Mouse (Mus musculus) forebrain, embryonic 16.5 days (tissue): Measurements from ENCODE around the gene 4932438H23Rik. TPM values are rescaled to one million over a fixed set of nuclear protein-coding genes. Genes with fewer than 3 reads are reported as not detected.

Source experiments
- ATAC-seq: fragments of 200-750 bp; cut with Nextera tagmentation; 2 replicates; pipeline ENCODE4 v1.8.0; 2017; ENCODE audit warnings: mild to moderate bottlenecking, moderate library complexity
- H3K27ac ChIP-seq: fragments of 300-500 bp; sonication (generic); 2 replicates; pipeline ENCODE4 v1.5.1; 2014; ENCODE audit warnings: low read length, control low read depth
- H3K27me3 ChIP-seq: fragments of 300-500 bp; sonication (generic); replicated peaks from 2 replicates; pipeline ENCODE4 v1.6.1; 2014; ENCODE audit warnings: low read length; ENCODE audit not compliant: control insufficient read depth, insufficient read depth
- H3K36me3 ChIP-seq: fragments of 300-500 bp; sonication (generic); 2 replicates; pipeline ENCODE4 v1.6.1; 2014; ENCODE audit not compliant: control insufficient read depth, insufficient read depth
- H3K4me1 ChIP-seq: fragments of 300-500 bp; sonication (generic); replicated peaks from 2 replicates; pipeline ENCODE4 v1.6.1; 2014; ENCODE audit warnings: low read length; ENCODE audit not compliant: control insufficient read depth, insufficient read depth
- H3K4me2 ChIP-seq: fragments of 300-500 bp; sonication (generic); 2 replicates; pipeline ENCODE4 v1.6.1; 2014; ENCODE audit warnings: mild to moderate bottlenecking, low read length, control low read depth
- H3K4me3 ChIP-seq: fragments of 300-500 bp; sonication (generic); replicated peaks from 2 replicates; pipeline ENCODE4 v1.5.1; 2014; ENCODE audit warnings: mild to moderate bottlenecking, low read length, control low read depth
- H3K9ac ChIP-seq: fragments of 300-500 bp; sonication (generic); replicated peaks from 2 replicates; pipeline ENCODE4 v1.6.1; 2014; ENCODE audit warnings: low read depth, low read length, control low read depth
- H3K9me3 ChIP-seq: fragments of 300-500 bp; sonication (generic); 2 replicates; pipeline ENCODE4 v1.6.1; 2016; ENCODE audit warnings: low read length; ENCODE audit not compliant: control insufficient read depth
- whole genome bisulfite sequencing: fragments of 180-500 bp; shearing (Covaris S2); extraction: QIAGEN DNeasy Blood & Tissue Kit; methylation state at CpG from one replicate; pipeline ENCODE4 v1.1.7; 2014; 5-methylcytosine and 5-hydroxymethylcytosine counted together
- polyA plus RNA-seq: library from polyadenylated mRNA; unstranded; fragments of >200 nt; fragmentation: Nextera tagmentation; extraction: Ambion mirVana; gene quantifications from 2 replicates; pipeline ENCODE4 v1.2.1, GENCODE M21; 2015

Gene 4932438H23Rik
- polyA plus RNA-seq, 1 experiment from 2014 or later: 0.32 TPM

GRCm38 (mm10) chr16:91004915-91005538 is 89.9 kb downstream of the 4932438H23Rik start:
- Histone ChIP-seq H3K4me1 (peaks cover 9% of the 10 kb centered on the region), H3K9ac (no peak overlapping the region)
- WGBS: 88% methylated on average over 4 of the region's 4 CpGs

More at GRCm38 (mm10) chr16:91004915-91005538, 89.9 kb downstream of the 4932438H23Rik start:
- no peak overlapping the region for H3K4me3 ChIP-seq
- H3K27ac ChIP-seq: no peak overlapping the region
- no peaks in the 10 kb centered on the region for H3K9me3 ChIP-seq
- H3K4me2 ChIP-seq: no peak overlapping the region
- ATAC-seq: no peak
- no peaks in the 10 kb centered on the region for H3K36me3 ChIP-seq
- no peaks in the 10 kb centered on the region for H3K27me3 ChIP-seq

Other genes with a start within 250 kb of the 4932438H23Rik start
- gene Cfap298, start 160.0 kb downstream of the 4932438H23Rik start, polyA plus RNA-seq: 57.7 and 59.5 TPM in 2 replicates
- gene Synj1, start 83.8 kb downstream of the 4932438H23Rik start, polyA plus RNA-seq: 36.0 and 44.9 TPM in 2 replicates
- gene Paxbp1, start 50.6 kb downstream of the 4932438H23Rik start, polyA plus RNA-seq: 91.7 and 96.0 TPM in 2 replicates
- 4.7 and 5.7 TPM in 2 replicates for gene Olig2, start 130.3 kb upstream of the 4932438H23Rik start, polyA plus RNA-seq
- gene Olig1, start 174.7 kb upstream of the 4932438H23Rik start, polyA plus RNA-seq: 32.3 and 39.7 TPM in 2 replicates